20 mouse cellular contexts compared by ENCODE assay signal in the genomic region with DNA sequence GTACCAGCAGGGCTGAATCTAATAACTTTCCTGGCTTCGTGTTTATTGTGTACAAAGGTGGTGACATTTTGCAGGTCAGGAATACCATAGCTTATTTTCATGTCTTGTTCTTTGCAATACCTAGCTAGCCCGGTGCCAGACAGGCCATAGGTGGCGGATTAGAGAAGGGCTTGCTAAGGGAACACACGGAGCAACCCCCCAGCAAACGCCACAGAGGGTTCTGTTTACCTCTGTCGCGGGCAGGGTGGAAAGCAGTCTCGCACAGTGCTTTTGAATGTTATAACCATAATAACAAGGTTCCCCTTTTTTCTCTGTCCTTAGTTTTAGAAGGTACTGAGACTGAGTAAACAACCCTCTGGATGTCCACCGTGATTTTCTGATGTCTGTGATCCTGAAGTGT.
A peak's percentile ranks its signal among the peaks of the same experiment; 100 is the strongest.
DNase-seq lines count a peak whose midpoint lies in the region; ATAC-seq and TF ChIP-seq lines count a peak whose summit lies in the region.
"Had no signal": no experiment of that assay in that cellular context is flagged by ENCODE, and none has a peak within 500 bp of the region (broad histone marks: within the 10 kb centered on the region; RNA-seq: fewer than 3 reads in every experiment).

No protein-coding gene starts in this region.

- H3K9me3 ChIP-seq in hindbrain, embryonic 13.5 days = no peaks in the 10 kb centered on the region
- no peaks in the 10 kb centered on the region for H3K9me3 ChIP-seq in hindbrain, embryonic 14.5 days (ENCODE audit: control insufficient read depth, low read length)
- no peaks in the 10 kb centered on the region for H3K9me3 ChIP-seq in midbrain, embryonic 14.5 days (ENCODE audit: control insufficient read depth, low read length)
- H3K9me3 ChIP-seq in midbrain, embryonic 10.5 days (replicated peaks) = no peaks in the 10 kb centered on the region
- H3K9me3 ChIP-seq: embryonic facial prominence, embryonic 12.5 days; forebrain, embryonic 15.5 days; heart, embryonic 12.5 days; limb, embryonic 12.5 days; megakaryocyte, embryonic 14.5 days; neural tube, embryonic 12.5 days had no signal

- no peaks in the 10 kb centered on the region for H3K36me3 ChIP-seq in hindbrain, embryonic 13.5 days
- H3K36me3 ChIP-seq in hindbrain, embryonic 14.5 days (replicated peaks; ENCODE audit: control insufficient read depth, insufficient read depth) = no peaks in the 10 kb centered on the region
- no peaks in the 10 kb centered on the region for H3K36me3 ChIP-seq in midbrain, embryonic 14.5 days (ENCODE audit: control insufficient read depth, insufficient read depth, low read length)
- H3K36me3 ChIP-seq in midbrain, embryonic 10.5 days = no peaks in the 10 kb centered on the region
- H3K36me3 ChIP-seq: embryonic facial prominence, embryonic 12.5 days; forebrain, embryonic 15.5 days; heart, embryonic 12.5 days; limb, embryonic 12.5 days; neural tube, embryonic 12.5 days had no signal

- DNase-seq in hindbrain, embryonic 14.5 days (ENCODE audit: low spot score) = no peak
- DNase-seq in midbrain, embryonic 14.5 days = no peak
- no peak for DNase-seq in midbrain, embryonic 10.5 days (ENCODE audit: low spot score)
- DNase-seq in testis, postnatal 14 days (ENCODE audit: low spot score) = no peak
- DNase-seq: cerebellum, adult 9-11 months; kidney, adult 11 months; lung, adult 18-20 months; lung, postnatal 14 days; thymus, postnatal 36 days had no signal

- WGBS in hindbrain, embryonic 13.5 days = 77% methylated on average over 9 of the region's 9 CpGs
- WGBS in hindbrain, embryonic 14.5 days = 70% methylated on average over 9 of the region's 9 CpGs
- WGBS in midbrain, embryonic 14.5 days = 70% methylated on average over 9 of the region's 9 CpGs
- WGBS in midbrain, embryonic 10.5 days = 71% methylated on average over 9 of the region's 9 CpGs
- 60% methylated on average over 9 of the region's 9 CpGs for WGBS in olfactory bulb, adult 2 months

- TF ChIP-seq CTCF in olfactory bulb, adult 2 months (IDR thresholded peaks at IDR 0.05; ENCODE audit: insufficient read depth, low read depth, low read length) = no peak

- no peak for TF ChIP-seq POLR2A in olfactory bulb, adult 2 months (IDR thresholded peaks at IDR 0.05; ENCODE audit: insufficient read depth, low read depth, low read length)

- no peak overlapping the region for H3K4me2 ChIP-seq in hindbrain, embryonic 13.5 days
- no peak overlapping the region for H3K4me2 ChIP-seq in hindbrain, embryonic 14.5 days (replicated peaks)
- no peak overlapping the region for H3K4me2 ChIP-seq in midbrain, embryonic 14.5 days (ENCODE audit: low read length)
- H3K4me2 ChIP-seq: embryonic facial prominence, embryonic 12.5 days; forebrain, embryonic 15.5 days; heart, embryonic 12.5 days; limb, embryonic 12.5 days; neural tube, embryonic 12.5 days had no signal

- no peak overlapping the region for H3K4me3 ChIP-seq in hindbrain, embryonic 13.5 days
- no peak overlapping the region for H3K4me3 ChIP-seq in hindbrain, embryonic 14.5 days (replicated peaks; ENCODE audit: low read length)
- no peak overlapping the region for H3K4me3 ChIP-seq in midbrain, embryonic 14.5 days (replicated peaks; ENCODE audit: low read depth, low read length)
- no peak overlapping the region for H3K4me3 ChIP-seq in midbrain, embryonic 10.5 days
- no peak overlapping the region for H3K4me3 ChIP-seq in brown adipose tissue, adult 24 weeks (ENCODE audit: insufficient read depth, low read depth, low read length)
- H3K4me3 ChIP-seq in olfactory bulb, adult 2 months (ENCODE audit: insufficient read depth, low read depth, low read length) = no peak overlapping the region
- H3K4me3 ChIP-seq: embryonic facial prominence, embryonic 12.5 days; erythroblast, embryonic 14.5 days; forebrain, embryonic 15.5 days; heart, embryonic 12.5 days; limb, embryonic 12.5 days; megakaryocyte, embryonic 14.5 days; neural tube, embryonic 12.5 days had no signal

- peak overlapping the region; percentile 23; the same call in 1 of the 2 replicates for H3K27ac ChIP-seq in hindbrain, embryonic 13.5 days
- H3K27ac ChIP-seq in hindbrain, embryonic 14.5 days = no peak overlapping the region
- H3K27ac ChIP-seq in midbrain, embryonic 14.5 days (replicated peaks; ENCODE audit: low read depth, low read length) = peak overlapping the region; percentile 57; the same call in 1 of the 2 replicates
- no peak overlapping the region for H3K27ac ChIP-seq in midbrain, embryonic 10.5 days (replicated peaks)
- H3K27ac ChIP-seq in brown adipose tissue, adult 24 weeks (replicated peaks; ENCODE audit: low read depth, low read length) = peak overlapping the region; percentile 82
- H3K27ac ChIP-seq in olfactory bulb, adult 2 months (ENCODE audit: insufficient read depth, low read depth, low read length) = 0 out of 2 replicates have a peak overlapping the region, but pooled peaks have one; percentile 16
- H3K27ac ChIP-seq: embryonic facial prominence, embryonic 12.5 days; forebrain, embryonic 15.5 days; limb, embryonic 12.5 days; neural tube, embryonic 12.5 days; stomach, postnatal 0 days had no signal

- no peaks in the 10 kb centered on the region for H3K27me3 ChIP-seq in hindbrain, embryonic 13.5 days
- H3K27me3 ChIP-seq in hindbrain, embryonic 14.5 days (ENCODE audit: control insufficient read depth, insufficient read depth, low read length) = no peaks in the 10 kb centered on the region
- no peaks in the 10 kb centered on the region for H3K27me3 ChIP-seq in midbrain, embryonic 14.5 days (ENCODE audit: control insufficient read depth, insufficient read depth, low read length)
- H3K27me3 ChIP-seq in midbrain, embryonic 10.5 days (ENCODE audit: low read depth, poor library complexity, severe bottlenecking) = no peaks in the 10 kb centered on the region
- H3K27me3 ChIP-seq: embryonic facial prominence, embryonic 12.5 days; forebrain, embryonic 15.5 days; limb, embryonic 12.5 days; megakaryocyte, embryonic 14.5 days; neural tube, embryonic 12.5 days had no signal

- ATAC-seq in hindbrain, embryonic 13.5 days (ENCODE audit: low FRiP score) = no peak
- no peak for ATAC-seq in hindbrain, embryonic 14.5 days (ENCODE audit: low FRiP score)
- no peak for ATAC-seq in midbrain, embryonic 14.5 days (ENCODE audit: low FRiP score, low TSS enrichment)
- ATAC-seq: forebrain, embryonic 15.5 days had no signal

- H3K4me1 ChIP-seq in hindbrain, embryonic 13.5 days (replicated peaks) = peaks cover 65% of the 10 kb centered on the region
- H3K4me1 ChIP-seq in hindbrain, embryonic 14.5 days (replicated peaks; ENCODE audit: control insufficient read depth, insufficient read depth, low read length) = peaks cover 44% of the 10 kb centered on the region
- peaks cover 32% of the 10 kb centered on the region for H3K4me1 ChIP-seq in midbrain, embryonic 14.5 days (ENCODE audit: control insufficient read depth, insufficient read depth, low read length)
- peaks cover 63% of the 10 kb centered on the region for H3K4me1 ChIP-seq in midbrain, embryonic 10.5 days
- peaks cover 48% of the 10 kb centered on the region for H3K4me1 ChIP-seq in brown adipose tissue, adult 24 weeks (ENCODE audit: control insufficient read depth, insufficient read depth, insufficient read length, low read length)
- H3K4me1 ChIP-seq in olfactory bulb, adult 2 months (ENCODE audit: control insufficient read depth, insufficient read depth, low read length) = peaks cover 37% of the 10 kb centered on the region

- H3K9ac ChIP-seq in hindbrain, embryonic 13.5 days = no peak overlapping the region
- no peak overlapping the region for H3K9ac ChIP-seq in hindbrain, embryonic 14.5 days
- H3K9ac ChIP-seq in midbrain, embryonic 14.5 days (replicated peaks; ENCODE audit: low read length) = no peak overlapping the region
- H3K9ac ChIP-seq: embryonic facial prominence, embryonic 12.5 days; forebrain, embryonic 15.5 days; heart, embryonic 12.5 days; limb, embryonic 12.5 days; neural tube, embryonic 12.5 days had no signal

Comparison
In these comparisons a context has a peak if more than half of its experiments do, and no peak if none do; other contexts are left out.
1. H3K27ac ChIP-seq: peak in hindbrain, embryonic 13.5 days (single experiment), midbrain, embryonic 14.5 days (single experiment), brown adipose tissue, adult 24 weeks (single experiment) and olfactory bulb, adult 2 months (single experiment); none in hindbrain, embryonic 14.5 days (single experiment) and midbrain, embryonic 10.5 days (single experiment).